27 mouse cellular contexts compared by ENCODE assay signal in genomic region chr9:89228122-89228521, GRCm38 (mm10). TPM values are rescaled to one million over a fixed set of nuclear protein-coding genes. Genes with fewer than 3 reads are reported as not detected.
DNase-seq lines count a peak whose midpoint lies in the region; ATAC-seq and TF ChIP-seq lines count a peak whose summit lies in the region.
"Had no signal": no experiment of that assay in that cellular context is flagged by ENCODE, and none has a peak within 500 bp of the region (broad histone marks: within the 10 kb centered on the region; RNA-seq: fewer than 3 reads in every experiment).

No protein-coding gene starts in this region.

- TF ChIP-seq CTCF in lung, postnatal 0 days (IDR thresholded peaks at IDR 0.05), result no peak

- no peak overlapping the region for H3K9ac ChIP-seq in lung, postnatal 0 days (replicated peaks; ENCODE audit: low read depth)
- no peak overlapping the region for H3K9ac ChIP-seq in hindbrain, embryonic 11.5 days (ENCODE audit: low read depth, low read length)
- H3K9ac ChIP-seq: embryonic facial prominence, embryonic 15.5 days; heart, embryonic 15.5 days had no signal

- no peak overlapping the region for H3K4me3 ChIP-seq in lung, postnatal 0 days (ENCODE audit: low read depth, low read length)
- H3K4me3 ChIP-seq in hindbrain, embryonic 11.5 days (ENCODE audit: low read depth, low read length), result no peak overlapping the region
- H3K4me3 ChIP-seq: embryonic facial prominence, embryonic 15.5 days; erythroblast, embryonic 14.5 days; forebrain, embryonic 10.5 days; gastrocnemius, adult 2 months; heart, adult 2 months; heart, embryonic 15.5 days; hindbrain, embryonic 10.5 days had no signal

- intact Hi-C loops in heart, postnatal 36 days (cut with DNase I), result no loop called here
- intact Hi-C loops in gastrocnemius, postnatal 14 days (cut with DNase I; ENCODE audit: low total_unique reads), result no loop called here

- H3K27ac ChIP-seq in lung, postnatal 0 days (ENCODE audit: low read length), result no peak overlapping the region
- H3K27ac ChIP-seq in hindbrain, embryonic 11.5 days (ENCODE audit: low read depth, low read length), result no peak overlapping the region
- H3K27ac ChIP-seq: embryonic facial prominence, embryonic 15.5 days; forebrain, embryonic 10.5 days; gastrocnemius, adult 2 months; heart, adult 2 months; heart, embryonic 15.5 days; hindbrain, embryonic 10.5 days had no signal

- no peak for TF ChIP-seq EP300 in lung, postnatal 0 days (IDR thresholded peaks at IDR 0.05)

- ATAC-seq in megakaryocyte, adult 5-6 weeks (ENCODE audit: poor library complexity, severe bottlenecking), result peak; percentile 72
- no peak for ATAC-seq in lung, postnatal 0 days
- no peak for ATAC-seq in hindbrain, embryonic 11.5 days (ENCODE audit: low FRiP score)
- ATAC-seq: forebrain, embryonic 14.5 days; hindbrain, embryonic 16.5 days had no signal

- H3K9me3 ChIP-seq in lung, postnatal 0 days (ENCODE audit: low read length), result no peaks in the 10 kb centered on the region
- H3K9me3 ChIP-seq in hindbrain, embryonic 11.5 days (ENCODE audit: control insufficient read depth, low read length), result no peaks in the 10 kb centered on the region
- H3K9me3 ChIP-seq: embryonic facial prominence, embryonic 15.5 days; forebrain, embryonic 10.5 days; heart, embryonic 15.5 days; hindbrain, embryonic 10.5 days had no signal

- 86% methylated on average over 7 of the region's 7 CpGs for WGBS in lung, postnatal 0 days
- 93% methylated on average over 7 of the region's 7 CpGs for WGBS in hindbrain, embryonic 11.5 days

- DNase-seq in heart, adult 11 months, result peak; percentile 87
- no peak for DNase-seq in heart, postnatal 36 days
- DNase-seq in spleen, postnatal 36 days (ENCODE audit: low spot score in 2 of 2), result peak; percentile 77 to 78
- no peak for DNase-seq in spleen, adult 12 weeks (ENCODE audit: low spot score)
- no peak for DNase-seq in gastrocnemius, postnatal 14 days
- no peak for DNase-seq in lung, postnatal 0 days (ENCODE audit: low spot score)
- DNase-seq in hindbrain, embryonic 11.5 days (ENCODE audit: low spot score), result no peak
- DNase-seq: adrenal gland, adult 8-10 months; adrenal gland, postnatal 36 days; cerebellum, adult 2 months; cerebellum, postnatal 10 days; embryo, embryonic 11 days; gastrocnemius, adult 2 months; gastrocnemius, postnatal 36 days; heart, adult 2 months; heart, postnatal 14 days had no signal

- H3K4me2 ChIP-seq in lung, postnatal 0 days (replicated peaks; ENCODE audit: low read depth, low read length), result no peak overlapping the region
- no peak overlapping the region for H3K4me2 ChIP-seq in hindbrain, embryonic 11.5 days (replicated peaks; ENCODE audit: low read depth, low read length)
- H3K4me2 ChIP-seq: embryonic facial prominence, embryonic 15.5 days; heart, embryonic 11.5 days; heart, embryonic 15.5 days had no signal

- no peaks in the 10 kb centered on the region for H3K36me3 ChIP-seq in lung, postnatal 0 days (ENCODE audit: insufficient read depth, low read length)
- H3K36me3 ChIP-seq in hindbrain, embryonic 11.5 days (ENCODE audit: control insufficient read depth, insufficient read depth, low read length), result no peaks in the 10 kb centered on the region
- H3K36me3 ChIP-seq: embryonic facial prominence, embryonic 15.5 days; forebrain, embryonic 10.5 days; heart, embryonic 15.5 days; hindbrain, embryonic 10.5 days had no signal

- no peaks in the 10 kb centered on the region for H3K4me1 ChIP-seq in lung, postnatal 0 days (ENCODE audit: insufficient read depth, low read depth, low read length)
- H3K4me1 ChIP-seq in hindbrain, embryonic 11.5 days (replicated peaks; ENCODE audit: control insufficient read depth, insufficient read depth, low read length), result no peaks in the 10 kb centered on the region
- H3K4me1 ChIP-seq: embryonic facial prominence, embryonic 15.5 days; forebrain, embryonic 10.5 days; heart, embryonic 15.5 days; hindbrain, embryonic 10.5 days had no signal

- H3K27me3 ChIP-seq in lung, postnatal 0 days (replicated peaks; ENCODE audit: insufficient read depth, low read length), result no peaks in the 10 kb centered on the region
- no peaks in the 10 kb centered on the region for H3K27me3 ChIP-seq in hindbrain, embryonic 11.5 days (ENCODE audit: control insufficient read depth, insufficient read depth, low read length)
- H3K27me3 ChIP-seq: embryonic facial prominence, embryonic 15.5 days; heart, embryonic 15.5 days had no signal

RNA-seq across cellular contexts. Expression of gene Mthfs, which starts 17.6 kb away (rescaled TPM):
- total RNA-seq in heart, postnatal 36 days (2021), result 10 to 100 TPM; 18.9 to 22.8 TPM
- total RNA-seq in megakaryocyte, adult 5-6 weeks (2015), result 38.1 and 42.4 TPM in 2 replicates
- total RNA-seq in megakaryocyte, adult 5-6 weeks (2017), result 19.1 and 23.7 TPM in 2 replicates
- total RNA-seq in gastrocnemius, postnatal 14 days (2021), result 1 to 10 TPM; 7.2 to 7.7 TPM
- 38.3 and 42.6 TPM in 2 replicates for polyA plus RNA-seq in lung, postnatal 0 days (2015; fragmentation: Nextera tagmentation; extraction: Ambion mirVana)
- polyA plus RNA-seq in hindbrain, embryonic 11.5 days (2014; fragmentation: Nextera tagmentation; extraction: Ambion mirVana), result 14.9 and 16.2 TPM in 2 replicates

RNA-seq across cellular contexts. Expression of gene Gm29094, which starts 28.9 kb away (rescaled TPM):
- total RNA-seq in heart, postnatal 36 days (2021), result not detected
- total RNA-seq in megakaryocyte, adult 5-6 weeks (2015), result 2.2 TPM in 1 of 2 replicates, not detected in the other
- total RNA-seq in megakaryocyte, adult 5-6 weeks (2017), result 3.3 TPM in 1 of 2 replicates, not detected in the other
- total RNA-seq in gastrocnemius, postnatal 14 days (2021), result not detected
- polyA plus RNA-seq in lung, postnatal 0 days (2015; fragmentation: Nextera tagmentation; extraction: Ambion mirVana), result 3.8 and 4.4 TPM in 2 replicates
- polyA plus RNA-seq in hindbrain, embryonic 11.5 days (2014; fragmentation: Nextera tagmentation; extraction: Ambion mirVana), result 0.98 TPM in 1 of 2 replicates, not detected in the other
- total RNA-seq: adrenal gland, adult 8-10 months; adrenal gland, postnatal 36 days; ES-E14; gastrocnemius, adult 2 months; gastrocnemius, postnatal 36 days had no signal
- polyA plus RNA-seq: cerebellum, adult 2 months; erythroblast, embryonic 14.5 days; forebrain, embryonic 10.5 days; forebrain, embryonic 14.5 days; heart, adult 2 months; heart, embryonic 11.5 days; heart, embryonic 15.5 days had no signal

RNA-seq across cellular contexts. Expression of gene Bcl2a1b, which starts 29.1 kb away (rescaled TPM):
- 1 to 10 TPM in 1 of 2 experiments, not detected in 1; 1.2 TPM for total RNA-seq in heart, postnatal 36 days (2021)
- total RNA-seq in megakaryocyte, adult 5-6 weeks (2015), result 5.4 TPM in 2 replicates
- total RNA-seq in megakaryocyte, adult 5-6 weeks (2017), result 7.6 and 9.9 TPM in 2 replicates
- total RNA-seq in gastrocnemius, postnatal 14 days (2021), result not detected
- polyA plus RNA-seq in lung, postnatal 0 days (2015; fragmentation: Nextera tagmentation; extraction: Ambion mirVana), result 54.2 and 55.1 TPM in 2 replicates
- polyA plus RNA-seq in hindbrain, embryonic 11.5 days (2014; fragmentation: Nextera tagmentation; extraction: Ambion mirVana), result 0.69 TPM in 1 of 2 replicates, not detected in the other
- total RNA-seq: gastrocnemius, adult 2 months; gastrocnemius, postnatal 36 days had no signal
- polyA plus RNA-seq: embryonic facial prominence, embryonic 11.5 days had no signal

Comparison
In these comparisons a context has a peak if more than half of its experiments do, and no peak if none do; other contexts are left out.
1. DNase-seq: peak in heart, adult 11 months (single experiment) and spleen, postnatal 36 days (2 of 2); none in heart, postnatal 36 days (0 of 2), spleen, adult 12 weeks (single experiment), gastrocnemius, postnatal 14 days (single experiment), lung, postnatal 0 days (single experiment) and hindbrain, embryonic 11.5 days (single experiment).